Mouse (Mus musculus) stomach, adult 2 months (tissue): ENCODE results near the gene Phf3. TPM values are rescaled to one million over a fixed set of nuclear protein-coding genes. Genes with fewer than 3 reads are reported as not detected.

ENCODE experiments used
- polyA plus RNA-seq: library from polyadenylated mRNA; depleted of rRNA; stranded (reverse); fragments of >200 nt; gene quantifications from 2 replicates; pipeline ENCODE4 v1.2.3, GENCODE M21; 2012; rRNA removed

Gene Phf3
- polyA plus RNA-seq = 8.6 and 14.0 TPM in 2 replicates

DNA sequence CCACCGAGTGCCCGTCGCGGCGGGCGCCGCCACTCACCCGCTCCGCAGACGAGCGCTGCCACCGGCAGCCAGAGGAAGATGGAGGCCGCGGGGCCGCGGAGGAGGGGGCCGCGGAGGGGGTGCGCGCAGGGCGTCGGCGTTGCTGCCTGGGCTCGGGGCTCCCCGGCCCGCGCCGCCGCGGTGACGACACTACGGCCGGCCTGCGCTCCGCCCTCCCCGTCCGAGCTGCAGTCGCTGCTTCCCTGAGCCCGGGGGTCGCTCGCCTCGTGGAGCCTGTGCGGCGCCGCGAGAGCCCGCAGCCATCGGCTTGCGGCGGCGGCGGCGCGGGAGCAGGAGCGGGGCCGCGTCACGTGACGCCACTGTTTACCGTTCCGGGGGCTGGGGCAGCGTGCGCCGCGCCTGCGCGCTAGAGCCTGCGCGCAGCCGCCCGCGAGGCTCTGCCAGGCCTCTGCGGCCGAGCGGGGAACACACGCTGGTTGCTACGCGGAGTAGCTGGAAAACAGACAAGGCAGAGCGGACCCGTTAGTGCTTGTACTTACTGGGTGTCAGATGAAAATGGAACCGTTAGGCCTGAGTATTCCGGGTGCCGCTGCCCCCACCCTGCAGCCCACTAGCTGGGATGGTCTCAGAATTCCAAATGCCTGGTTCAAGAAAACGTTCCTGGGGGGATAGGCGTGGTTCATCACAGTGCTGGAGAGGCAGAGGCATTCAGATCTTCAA, at the start of gene Phf3:
Gene Phf3, minus strand, starts transcription at position 381 of the 720 bp plus-strand sequence.

Other genes with a start within 250 kb of the Phf3 start
- not detected in 2 replicates for gene AC153137.1, start 104.0 kb upstream of the Phf3 start, polyA plus RNA-seq